Mouse (Mus musculus): ENCODE measurements around the gene Gm28044. TPM values are rescaled to one million over a fixed set of nuclear protein-coding genes. Genes with fewer than 3 reads are reported as not detected.

Gm28044 gene
- 1 to 10 TPM in 1 of 2 experiments, under 1 TPM in 1; 0.16 to 2.3 TPM for polyA plus RNA-seq (2012; fragmentation: generic; extraction: Trizol)

DNA sequence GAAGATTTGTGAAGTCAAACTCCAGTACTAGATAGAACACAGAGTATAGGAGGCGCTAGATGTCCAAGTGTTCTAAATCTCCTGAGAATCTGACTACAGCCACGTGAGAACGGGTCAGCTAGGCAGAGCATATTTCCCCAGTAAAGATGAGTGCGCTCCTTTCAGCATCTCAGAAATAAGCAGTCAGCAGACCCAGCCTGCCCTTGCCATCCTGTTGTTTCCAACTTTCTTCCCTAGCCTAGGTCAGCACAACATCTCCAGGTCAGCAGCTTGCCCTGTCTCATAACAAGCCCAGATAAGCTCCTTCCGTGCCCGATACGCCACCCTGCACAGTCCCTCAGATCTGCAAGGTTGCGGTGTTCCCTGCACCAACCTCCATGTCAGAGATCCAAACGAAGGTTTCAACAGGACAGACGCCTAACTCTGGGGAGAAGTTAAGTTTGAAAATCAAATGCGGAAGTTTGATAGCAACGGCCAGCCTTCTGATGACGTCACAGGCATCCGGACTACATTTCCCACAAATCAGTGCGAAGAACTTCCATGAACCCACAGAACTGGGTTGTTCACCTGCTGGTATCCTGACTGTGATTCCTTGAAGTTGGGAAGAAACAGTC lies at the start of gene Gm28044, which contains the start of gene Zfp953:
TSS of gene Gm28044 (minus strand) at position 406 of the 614 bp plus-strand sequence.
TSS of gene Zfp953 (minus strand) at position 475 of the 614 bp plus-strand sequence.

DNA sequence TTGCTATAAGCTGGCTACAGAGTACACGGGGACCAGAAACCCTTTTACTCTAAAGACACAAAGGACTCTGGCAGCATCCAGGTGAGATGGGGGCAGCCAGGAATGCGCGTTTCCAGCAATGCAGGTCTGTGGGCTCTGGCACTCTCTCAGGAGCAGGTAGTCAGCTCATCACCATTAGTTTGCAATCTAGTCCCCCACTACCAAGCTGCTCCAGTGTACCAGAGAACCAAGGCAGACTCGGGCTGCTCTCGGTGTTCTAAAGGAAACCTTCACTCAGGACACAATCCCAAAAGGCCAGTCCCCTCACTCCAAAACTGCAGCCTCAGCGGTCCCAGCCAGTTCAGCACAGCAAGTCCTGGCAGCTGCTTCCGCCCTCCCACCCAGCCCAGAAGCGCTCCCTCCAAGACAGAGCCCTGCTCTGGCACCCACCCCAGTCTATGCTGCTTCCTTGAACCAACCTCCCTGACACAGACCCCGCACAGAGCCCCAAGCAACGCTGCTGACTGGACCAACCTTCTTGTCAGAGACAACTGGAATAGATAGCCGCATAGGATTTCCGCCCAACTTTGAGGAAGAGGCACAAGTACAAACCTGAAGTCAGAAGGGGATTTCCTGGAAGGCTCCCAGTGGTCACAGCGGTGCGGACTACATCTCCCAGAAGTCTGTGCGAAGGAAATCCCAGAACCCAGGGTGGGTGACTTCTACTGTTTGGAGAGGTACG lies 39.0 kb upstream of the Gm28044 start, which contains the start of gene Zfp429:
TSS of gene Zfp429 (minus strand) at position 637 of the 721 bp plus-strand sequence.

GRCm38 (mm10) chr13:67375050-67375911 lies 14.9 kb upstream of the Gm28044 start, which contains the start of the genes Gm28041 and Zfp456:
Gene Gm28041 (minus strand): TSS chr13:67375733.
Gene Zfp456 (minus strand): TSS chr13:67375810.

DNA sequence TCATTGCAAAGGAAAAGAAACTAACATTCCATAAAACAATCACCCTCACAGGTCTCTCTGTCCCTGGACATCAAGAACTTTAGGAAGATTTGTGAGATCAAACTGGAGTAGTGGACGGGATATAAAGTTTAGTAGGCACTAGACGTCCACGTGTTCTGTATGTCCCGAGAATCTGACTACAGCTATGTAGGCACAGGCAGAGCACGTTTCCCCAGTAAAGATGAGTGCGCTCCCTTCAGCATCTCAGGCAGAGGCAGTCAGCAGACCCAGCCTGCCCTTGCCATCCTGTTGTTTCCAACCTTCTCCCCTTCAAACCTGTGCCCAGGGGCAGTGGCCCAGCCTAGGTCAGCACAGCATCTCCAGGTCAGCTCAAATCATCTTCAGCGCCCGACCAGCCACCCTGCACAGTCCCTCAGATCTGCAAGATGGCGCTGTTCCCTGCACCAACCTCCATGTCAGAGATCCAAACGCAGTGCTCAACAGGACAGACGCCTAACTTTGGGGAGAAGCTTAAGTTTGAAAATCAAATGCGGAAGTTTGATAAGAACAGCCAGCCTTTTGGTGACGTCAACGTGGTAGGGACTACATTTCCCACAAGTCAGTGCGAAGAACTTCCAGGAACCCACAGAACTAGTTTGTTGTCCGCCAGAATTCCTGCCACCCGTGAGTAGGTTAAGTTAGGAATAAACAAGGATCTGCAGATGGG lies 28.2 kb downstream of the Gm28044 start, which contains the start of gene Zfp595:
TSS of gene Zfp595 (minus strand) at position 552 of the 706 bp plus-strand sequence.

DNA sequence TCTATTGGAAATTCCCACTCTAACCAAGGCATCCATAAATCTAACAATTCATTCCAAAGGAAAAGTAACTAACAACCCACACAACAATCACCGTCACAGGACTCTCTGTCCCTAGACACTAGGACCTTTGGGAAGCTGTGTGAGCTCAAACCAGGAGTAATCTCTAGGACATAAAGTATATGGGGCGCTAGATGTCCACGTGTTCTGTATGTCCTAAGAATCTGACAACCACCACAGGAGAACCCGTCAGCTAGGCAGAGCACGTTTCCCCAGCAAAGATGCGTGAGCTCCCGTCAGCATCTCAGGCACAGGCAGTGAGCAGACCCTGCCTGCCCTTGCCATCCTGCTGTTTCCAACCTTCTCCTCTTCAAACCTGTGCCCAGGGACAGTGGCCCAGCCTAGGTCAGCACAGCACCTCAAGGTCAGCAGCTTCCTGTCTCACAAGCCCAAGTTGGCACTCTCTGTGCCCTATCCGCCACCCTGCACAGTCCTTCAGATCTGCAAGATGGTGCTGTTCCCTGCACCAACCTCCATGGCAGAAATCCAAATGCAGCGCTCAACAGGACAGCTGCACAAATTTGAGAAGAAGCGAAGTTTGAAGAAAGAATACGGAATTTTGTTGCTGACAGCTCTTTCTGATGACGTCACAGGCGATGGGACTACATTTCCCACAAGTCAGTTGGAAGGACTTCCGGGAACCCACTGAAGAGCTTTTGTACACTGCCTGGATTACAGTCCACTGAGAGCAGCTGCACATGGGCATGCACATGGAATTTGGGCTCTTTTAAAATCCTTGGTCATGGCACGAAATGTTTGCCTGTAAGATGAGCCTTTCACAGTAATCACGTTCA lies 54.3 kb downstream of the Gm28044 start, which contains the start of gene Zfp457:
TSS of gene Zfp457 (minus strand) at position 664 of the 851 bp plus-strand sequence.

GRCm38 (mm10) chr13:67278314-67278713 lies 82.0 kb downstream of the Gm28044 start, which contains the start of gene Zfp458:
Gene Zfp458 (minus strand): TSS chr13:67278466.

Other genes with a start within 250 kb of the Gm28044 start
- gene Rslcan18, start 244.3 kb downstream of the Gm28044 start, polyA plus RNA-seq (2012; fragmentation: generic; extraction: Trizol): under 1 TPM; 0.01 to 0.15 TPM
- under 1 TPM; 0.04 to 0.74 TPM for gene Zfp759, start 238.9 kb downstream of the Gm28044 start, polyA plus RNA-seq (2012; fragmentation: generic; extraction: Trizol)
- under 1 TPM; 0.05 to 0.79 TPM for gene Rsl1, start 187.4 kb downstream of the Gm28044 start, polyA plus RNA-seq (2012; fragmentation: generic; extraction: Trizol)
- gene Zfp455, start 166.0 kb downstream of the Gm28044 start, polyA plus RNA-seq (2012; fragmentation: generic; extraction: Trizol): under 1 TPM in 1 of 2 experiments, not detected in 1; 0.31 TPM
- under 1 TPM; 0.01 to 0.17 TPM for gene Zfp458, start 82.1 kb downstream of the Gm28044 start, polyA plus RNA-seq (2012; fragmentation: generic; extraction: Trizol)
- gene Zfp457, start 54.1 kb downstream of the Gm28044 start, polyA plus RNA-seq (2012; fragmentation: generic; extraction: Trizol): under 1 TPM in 1 of 2 experiments, not detected in 1; 0.63 TPM
- gene Zfp595, start 28.0 kb downstream of the Gm28044 start, polyA plus RNA-seq (2012; fragmentation: generic; extraction: Trizol): under 1 TPM; 0.06 to 0.68 TPM
- gene Zfp953, start 69 bp upstream of the Gm28044 start, polyA plus RNA-seq (2012; fragmentation: generic; extraction: Trizol): under 1 TPM; 0.04 to 0.35 TPM
- gene Gm28041, start 15.2 kb upstream of the Gm28044 start, polyA plus RNA-seq (2012; fragmentation: generic; extraction: Trizol): 1 to 10 TPM in 1 of 2 experiments, under 1 TPM in 1; 0.82 to 3.3 TPM
- under 1 TPM; 0.02 to 0.30 TPM for gene Zfp456, start 15.3 kb upstream of the Gm28044 start, polyA plus RNA-seq (2012; fragmentation: generic; extraction: Trizol)
- gene Zfp429, start 39.3 kb upstream of the Gm28044 start, polyA plus RNA-seq (2012; fragmentation: generic; extraction: Trizol): 1 to 10 TPM in 1 of 2 experiments, under 1 TPM in 1; 0.19 to 3.6 TPM
- not detected for gene Zfp459, start 60.9 kb upstream of the Gm28044 start, polyA plus RNA-seq (2012; fragmentation: generic; extraction: Trizol)
- gene Zfp874a, start 91.1 kb upstream of the Gm28044 start, polyA plus RNA-seq (2012; fragmentation: generic; extraction: Trizol): 1 to 10 TPM in 1 of 2 experiments, under 1 TPM in 1; 0.05 to 1.8 TPM
- gene Zfp874b, start 123.7 kb upstream of the Gm28044 start, polyA plus RNA-seq (2012; fragmentation: generic; extraction: Trizol): 1 to 10 TPM in 1 of 2 experiments, under 1 TPM in 1; 0.08 to 1.9 TPM
- gene Zfp58, start 140.0 kb upstream of the Gm28044 start, polyA plus RNA-seq (2012; fragmentation: generic; extraction: Trizol): 1 to 10 TPM in 1 of 2 experiments, under 1 TPM in 1; 0.16 to 2.1 TPM
- gene Gm26965, start 165.6 kb upstream of the Gm28044 start, polyA plus RNA-seq (2012; fragmentation: generic; extraction: Trizol): not detected
- gene Zfp87, start 165.6 kb upstream of the Gm28044 start, polyA plus RNA-seq (2012; fragmentation: generic; extraction: Trizol): 10 to 100 TPM; 13.1 to 51.3 TPM
- gene Zfp748, start 193.3 kb upstream of the Gm28044 start, polyA plus RNA-seq (2012; fragmentation: generic; extraction: Trizol): under 1 TPM; 0.07 to 0.77 TPM
- gene Zfp729b, start 249.2 kb upstream of the Gm28044 start, polyA plus RNA-seq (2012; fragmentation: generic; extraction: Trizol): under 1 TPM; 0.02 to 0.58 TPM